Mouse (Mus musculus) hematopoietic stem cell, adult 5-6 weeks (primary cell): Measurements from ENCODE around the gene Rai14. TPM values are rescaled to one million over a fixed set of nuclear protein-coding genes. Genes with fewer than 3 reads are reported as not detected.

ENCODE experiments used
- ATAC-seq, 2 experiments: fragments of 125-278 bp in 1 of 2; replicated peaks in 1 of 2; 2 replicates each; pipeline ENCODE4 v1.8.0; 2016 to 2017; ENCODE audit warnings: inconsistent platforms in 2 of 2, mild to moderate bottlenecking in 2 of 2, moderate number of reproducible peaks in 2 of 2, low read depth in 1 of 2, moderate TSS enrichment in 1 of 2; ENCODE audit not compliant: low FRiP score in 2 of 2, poor library complexity in 2 of 2, severe bottlenecking in 2 of 2, insufficient read depth in 1 of 2, low TSS enrichment in 1 of 2
- total RNA-seq: library from RNA; stranded (forward); fragments of 172-1452, 232-1000 nt; gene quantifications from 2 replicates; pipeline ENCODE4 v1.2.3, GENCODE M21; 2017

Gene Rai14
- total RNA-seq, 1 experiment from 2014 or later: 20.3 TPM

DNA sequence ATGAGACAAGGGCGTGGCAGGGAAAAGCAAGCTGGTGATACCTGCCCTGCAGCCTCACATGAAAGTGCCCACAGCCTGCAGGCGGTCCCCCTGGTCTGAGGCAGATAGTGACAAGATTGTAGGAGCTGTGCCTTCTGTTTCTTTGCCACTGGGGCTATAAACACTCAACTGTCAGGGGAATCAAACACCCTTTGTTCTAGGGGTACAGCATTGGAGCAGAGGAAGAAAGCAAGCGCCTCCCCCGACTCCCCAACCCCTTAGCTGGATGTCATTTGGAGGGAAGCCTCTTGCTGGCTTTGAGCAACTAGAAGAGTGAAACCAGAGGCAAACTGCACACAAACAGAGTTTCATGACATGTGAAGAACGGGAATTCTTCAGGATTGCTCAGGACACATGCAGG is 8.7 kb downstream of the Rai14 start:
- ATAC-seq: no peak

DNA sequence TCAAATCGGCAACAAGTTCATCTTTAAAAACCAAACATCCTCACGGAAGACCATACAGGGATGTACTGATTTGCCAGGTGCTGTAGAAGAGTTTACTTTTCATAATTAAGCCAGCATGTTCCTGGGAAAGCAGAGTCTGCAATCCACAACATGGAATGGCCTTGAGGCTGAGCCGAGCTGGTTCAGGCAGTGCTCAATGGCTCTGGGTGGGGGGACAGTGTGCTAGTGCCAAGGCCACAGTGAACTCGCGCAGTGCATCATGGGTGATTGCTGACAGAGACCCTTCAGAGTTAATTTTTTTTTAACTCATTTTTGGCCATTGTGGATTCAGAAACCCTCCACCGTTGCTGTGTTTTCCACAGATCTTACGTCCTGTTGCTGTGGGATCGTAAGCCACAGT is 10.1 kb downstream of the Rai14 start:
- ATAC-seq: no peak

DNA sequence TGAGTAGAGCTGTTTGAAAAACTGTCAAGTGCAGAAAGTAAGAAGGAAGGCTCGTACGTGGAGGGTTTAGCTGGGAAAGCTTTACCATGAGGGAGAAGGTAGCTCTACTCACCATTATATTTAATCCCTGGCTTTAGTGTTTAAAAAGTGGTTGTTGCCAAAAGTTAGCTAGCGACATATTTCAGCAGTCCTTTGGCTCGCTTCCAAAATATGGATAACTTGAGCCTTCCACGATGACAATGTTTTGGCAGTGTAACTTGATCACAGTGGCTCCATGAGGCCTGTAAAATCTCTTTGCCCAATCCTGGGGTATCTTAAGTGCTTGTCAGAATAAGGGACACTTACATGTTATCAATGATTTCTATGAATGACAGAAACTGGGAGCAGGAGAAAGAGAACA is 12.9 kb downstream of the Rai14 start:
- no peak for ATAC-seq

DNA sequence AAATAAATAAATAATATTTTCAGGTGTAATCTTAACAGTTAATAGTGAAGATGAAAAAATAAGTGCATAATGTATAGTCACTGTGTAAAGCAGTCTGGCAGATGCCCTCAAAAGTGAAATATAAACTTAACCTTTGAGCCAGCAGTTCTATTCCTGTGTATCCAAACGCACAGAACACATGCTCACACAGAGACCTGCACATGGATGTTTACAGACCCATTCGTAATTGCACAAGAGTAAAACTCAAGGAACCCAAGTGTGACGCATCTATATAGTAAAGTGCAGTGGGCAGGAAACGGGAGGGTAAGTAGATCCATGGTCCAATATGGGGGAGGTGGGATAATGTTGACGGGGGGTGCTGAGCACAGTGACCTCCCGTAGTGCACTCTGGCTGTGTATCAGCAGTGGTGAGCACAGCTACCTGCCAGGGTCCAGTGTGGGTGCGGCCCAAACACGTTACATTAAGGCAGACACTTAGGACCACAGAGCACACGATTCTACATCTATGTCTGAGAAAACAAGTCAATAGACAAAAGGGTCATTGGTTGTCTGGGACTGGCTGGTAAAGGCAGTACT is 13.4 kb downstream of the Rai14 start:
- no peak for ATAC-seq

DNA sequence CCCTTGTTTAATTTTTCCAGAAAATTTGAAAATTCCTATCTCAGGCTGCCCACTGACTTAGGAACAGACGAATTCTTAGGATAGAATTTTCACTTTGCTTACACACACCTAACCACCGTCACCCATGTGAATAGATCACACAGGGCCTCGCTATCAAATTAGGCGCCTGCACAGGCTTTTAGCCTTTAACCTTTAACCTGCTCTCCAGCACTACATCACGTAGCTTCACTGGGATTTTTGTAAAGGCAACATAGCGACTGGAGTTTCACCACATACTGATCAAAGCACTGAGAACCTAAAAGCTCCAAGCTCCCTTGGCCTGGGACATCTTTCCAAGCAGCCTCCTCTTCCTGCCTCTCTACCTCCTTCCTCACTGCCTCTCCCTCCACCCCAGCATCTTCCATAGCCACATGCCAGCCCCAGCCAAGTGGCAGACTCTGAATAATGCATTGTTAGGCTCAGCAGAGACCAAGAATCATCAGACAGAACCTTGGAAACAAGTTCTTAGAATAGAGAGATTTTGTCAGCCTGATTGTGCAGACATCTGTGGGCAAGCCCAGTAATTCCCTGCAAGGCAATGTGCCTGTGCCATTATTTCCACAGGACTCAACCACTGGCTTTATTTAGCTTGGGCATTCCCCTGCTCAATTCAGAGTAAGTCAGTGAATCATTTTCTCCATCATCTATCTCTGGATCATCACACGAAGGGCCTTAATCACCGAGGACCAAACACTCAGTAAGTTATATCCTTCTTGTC is 17.8 kb downstream of the Rai14 start:
- ATAC-seq: no peak

DNA sequence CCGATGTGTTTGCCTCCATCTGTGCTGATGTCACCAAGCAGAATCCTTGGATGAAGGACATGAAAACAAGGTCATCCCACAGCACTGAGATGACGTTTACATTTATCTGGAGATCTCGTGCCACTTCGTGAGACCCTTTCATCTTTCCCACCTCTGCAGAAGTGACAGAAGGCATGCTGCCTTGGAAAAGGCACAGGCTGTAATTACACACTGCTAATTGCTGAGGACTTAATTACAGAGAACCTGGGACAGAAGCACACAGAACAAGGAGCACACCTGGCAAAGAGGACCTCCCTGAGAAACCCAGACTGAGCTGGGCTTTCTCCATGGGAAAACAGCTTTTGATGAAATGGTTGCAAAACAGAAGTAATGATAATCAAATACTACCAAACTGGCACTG is 21.8 kb downstream of the Rai14 start:
- no peak for ATAC-seq

DNA sequence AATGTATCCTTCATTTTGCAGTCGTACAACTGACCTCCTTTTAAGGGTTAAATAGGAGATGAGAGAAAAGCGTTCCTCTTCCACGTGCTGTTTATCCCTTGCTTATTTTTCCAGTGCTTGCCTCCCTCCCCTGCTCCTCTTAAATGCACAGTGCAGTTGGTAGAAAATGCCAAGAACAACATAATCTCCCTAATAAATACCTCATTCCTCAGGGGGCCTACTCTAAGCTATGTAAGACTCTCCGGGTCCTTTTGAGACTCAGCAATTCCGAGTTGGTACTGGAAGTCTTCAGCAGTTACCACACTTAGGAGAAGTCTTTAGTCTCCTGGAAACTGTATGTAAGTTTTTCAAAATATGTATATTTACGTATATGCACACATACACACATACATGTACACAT is 22.9 kb downstream of the Rai14 start:
- ATAC-seq: no peak

DNA sequence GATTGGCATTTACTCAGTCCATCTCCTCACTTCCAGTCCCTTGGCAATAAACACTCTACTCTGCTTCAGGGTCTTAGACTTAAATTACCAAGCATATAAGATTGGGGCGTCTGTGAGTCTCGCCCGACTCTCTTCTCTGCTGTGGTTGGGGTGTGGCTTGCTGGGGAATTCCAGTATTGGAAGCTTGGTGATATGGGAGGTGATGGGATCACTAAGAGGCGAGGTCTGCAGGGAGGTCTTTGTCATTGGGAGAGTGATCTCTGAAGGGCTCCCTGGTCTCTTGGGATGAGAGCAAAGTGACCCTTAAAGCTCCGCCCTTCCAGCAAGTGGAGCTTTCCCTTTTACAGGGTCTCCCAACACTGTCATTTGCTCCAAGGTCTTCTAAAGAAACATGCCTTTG is 23.5 kb downstream of the Rai14 start:
- ATAC-seq: no peak

DNA sequence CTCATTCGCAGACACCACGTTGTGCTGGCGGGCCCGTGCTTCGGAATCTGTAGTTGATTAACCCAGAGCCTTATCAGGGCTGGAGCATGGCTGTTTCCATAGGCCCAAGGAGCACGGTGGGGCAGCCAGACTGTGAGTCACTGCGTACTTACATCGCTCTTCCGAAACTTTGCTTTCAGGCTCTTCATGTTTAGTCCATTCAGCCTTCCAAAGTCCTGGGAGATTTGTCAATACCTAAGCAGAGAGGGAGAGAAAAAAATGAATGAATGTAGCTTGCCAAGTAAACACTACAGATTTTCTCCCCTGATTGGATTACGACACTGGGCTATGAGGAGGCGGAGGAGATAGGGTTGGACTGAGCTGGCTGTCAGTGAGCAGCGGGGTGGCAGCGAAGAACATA is 24.2 kb downstream of the Rai14 start:
- ATAC-seq: no peak

DNA sequence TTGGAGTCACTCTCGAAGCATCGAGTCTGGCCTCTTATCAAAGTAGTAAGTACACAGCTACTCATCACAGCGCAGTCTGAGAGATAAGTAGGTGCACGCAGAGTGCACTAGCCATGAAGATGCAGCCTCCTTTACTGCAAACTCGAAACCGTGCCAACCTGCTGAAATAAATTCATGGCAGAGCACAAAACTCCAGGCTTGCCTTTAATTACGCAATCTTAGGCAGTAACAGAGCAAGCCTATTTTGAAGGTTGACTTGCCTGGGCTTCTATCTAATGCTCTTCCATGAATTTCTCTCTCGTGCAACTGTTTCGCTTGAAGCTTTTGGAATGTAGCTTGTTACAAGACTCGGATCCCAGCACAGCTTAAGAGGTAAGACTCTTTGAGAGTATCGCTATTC is 25.1 kb downstream of the Rai14 start:
- ATAC-seq: no peak

DNA sequence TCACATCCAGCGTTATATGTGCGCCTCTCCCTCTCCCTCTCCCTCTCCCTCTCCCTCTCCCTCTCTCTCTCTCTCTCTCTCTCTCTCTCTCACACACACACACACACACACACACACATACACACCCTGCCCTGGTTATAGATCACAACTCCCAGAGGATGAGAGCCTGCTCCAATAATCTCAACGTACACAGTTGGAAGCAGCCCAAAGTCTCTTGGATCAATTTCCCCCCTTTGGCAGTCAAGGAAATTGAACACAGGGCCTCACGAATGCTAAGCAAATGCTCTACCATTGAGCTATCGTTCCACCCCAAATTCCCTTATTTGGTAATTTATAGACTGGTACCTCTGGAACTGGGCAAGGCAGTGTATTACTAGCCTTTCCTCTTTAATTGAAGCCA is 25.7 kb downstream of the Rai14 start:
- no peak for ATAC-seq

DNA sequence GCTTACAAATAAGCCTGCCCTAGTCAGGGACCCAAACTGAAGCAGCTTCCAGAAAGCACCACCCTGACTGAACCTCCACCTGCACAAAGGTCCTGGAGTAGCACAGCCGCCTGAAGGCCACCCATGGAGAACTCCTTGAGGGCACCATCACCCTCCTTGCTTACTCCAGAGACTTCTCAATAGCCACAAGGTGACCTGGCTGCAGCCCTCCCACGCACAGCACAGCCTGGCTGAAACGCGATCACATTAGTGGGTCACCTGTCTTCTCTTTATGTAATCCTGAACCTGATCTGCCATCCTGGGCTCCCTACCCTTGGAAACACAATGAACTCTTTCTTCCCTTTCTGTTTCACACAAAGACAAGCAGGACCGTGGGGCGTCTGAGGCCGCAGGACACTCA is 27.1 kb downstream of the Rai14 start:
- no peak for ATAC-seq

DNA sequence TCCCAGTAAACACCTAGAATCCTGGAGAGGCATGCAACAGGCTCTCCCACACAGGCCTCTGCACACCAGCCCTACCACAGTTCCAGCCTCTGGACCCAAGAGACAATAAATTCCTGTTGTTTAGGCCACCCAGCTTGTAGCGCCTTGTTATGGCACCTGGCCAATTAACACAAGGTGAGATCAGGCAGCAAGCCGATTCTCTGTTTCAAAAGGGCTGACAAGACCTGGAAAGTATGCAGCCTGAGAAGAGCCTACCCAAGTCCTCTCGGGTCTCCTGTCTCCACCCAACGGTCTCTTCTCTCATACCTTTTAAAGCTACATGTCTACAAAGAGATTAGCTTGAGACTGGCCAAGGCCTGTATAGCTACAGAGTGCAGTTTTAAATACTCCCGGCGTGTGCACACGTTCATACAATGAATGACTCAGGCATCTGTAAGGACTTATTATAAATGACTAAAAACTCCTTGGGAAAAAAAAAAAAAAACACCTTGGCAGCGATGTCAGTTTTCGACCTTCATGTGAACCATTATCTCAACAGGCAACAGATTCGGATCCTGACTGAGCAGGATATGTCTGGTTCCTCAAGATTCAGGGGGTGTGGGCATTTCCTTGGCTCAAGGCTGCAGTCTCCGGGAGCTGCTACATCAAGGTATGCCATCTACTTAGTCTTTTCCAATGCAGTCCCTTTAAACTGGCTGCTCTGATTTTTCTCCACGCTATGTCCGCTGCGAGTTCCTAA is 28.6 kb downstream of the Rai14 start:
- ATAC-seq: no peak; a peak in 1 of 4 replicates

DNA sequence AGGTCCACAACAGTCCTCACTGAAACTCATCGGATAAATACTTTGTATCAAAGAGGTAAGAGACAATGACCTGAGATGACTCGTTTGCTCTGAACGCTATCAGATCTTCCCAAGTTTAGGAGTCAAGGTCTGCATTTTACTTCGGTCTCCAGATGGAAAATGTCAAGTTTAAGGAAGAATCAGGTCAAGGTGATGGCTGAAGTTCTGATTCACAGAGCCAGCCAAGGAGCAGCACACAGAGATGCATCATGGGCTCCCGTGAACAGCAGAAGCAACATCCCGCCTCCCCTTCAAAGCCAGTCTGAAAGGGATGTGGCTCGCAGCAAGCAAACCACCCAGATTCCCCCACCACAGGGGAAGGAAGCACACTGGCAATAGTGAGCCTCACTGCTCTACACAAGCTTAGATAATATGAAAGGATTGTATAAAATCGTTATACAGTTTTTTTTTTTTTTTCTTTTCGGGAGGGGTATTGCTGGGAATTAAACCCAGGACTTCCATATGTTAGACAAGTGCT is 30.7 kb downstream of the Rai14 start:
- ATAC-seq: peak; percentile 71 to 85; a peak in 3 of 4 replicates

DNA sequence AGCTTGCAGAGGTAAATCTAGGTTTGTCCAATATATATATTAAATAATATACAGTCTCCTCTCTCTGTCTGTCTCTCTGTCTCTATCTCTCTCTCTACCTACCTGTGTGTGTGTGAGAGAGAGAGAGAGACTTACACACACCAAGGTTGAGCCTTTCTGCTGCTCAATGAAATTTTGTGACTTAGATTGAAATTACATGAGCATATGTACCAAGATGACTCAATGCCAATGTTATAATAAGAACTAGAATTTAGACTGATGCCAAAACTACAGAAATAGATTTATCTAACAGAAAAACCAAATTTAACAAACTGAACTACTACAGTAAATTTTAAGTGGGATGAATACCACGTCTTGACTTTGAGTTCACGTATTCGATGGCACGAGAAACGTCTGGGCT is 33.9 kb downstream of the Rai14 start:
- ATAC-seq: no peak

DNA sequence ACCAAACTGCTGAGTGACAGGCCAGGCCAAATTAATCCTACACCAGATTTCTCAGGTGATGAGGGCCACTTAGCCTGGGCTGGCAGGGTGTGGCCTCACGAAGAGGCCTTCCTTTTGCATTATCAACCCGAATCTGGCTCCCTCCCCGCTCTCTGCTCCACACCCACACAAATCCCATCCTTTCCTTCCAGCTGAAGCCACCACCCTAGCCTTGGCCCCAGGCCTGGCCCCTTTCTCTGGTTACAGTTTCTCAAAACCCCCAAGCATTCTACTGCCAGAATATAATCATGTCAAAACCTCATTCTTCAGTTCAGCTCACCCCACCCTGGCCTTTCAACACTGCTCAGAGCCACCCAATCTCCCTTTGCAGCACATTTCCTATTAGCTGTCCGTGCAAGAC is 34.9 kb downstream of the Rai14 start:
- no peak for ATAC-seq

DNA sequence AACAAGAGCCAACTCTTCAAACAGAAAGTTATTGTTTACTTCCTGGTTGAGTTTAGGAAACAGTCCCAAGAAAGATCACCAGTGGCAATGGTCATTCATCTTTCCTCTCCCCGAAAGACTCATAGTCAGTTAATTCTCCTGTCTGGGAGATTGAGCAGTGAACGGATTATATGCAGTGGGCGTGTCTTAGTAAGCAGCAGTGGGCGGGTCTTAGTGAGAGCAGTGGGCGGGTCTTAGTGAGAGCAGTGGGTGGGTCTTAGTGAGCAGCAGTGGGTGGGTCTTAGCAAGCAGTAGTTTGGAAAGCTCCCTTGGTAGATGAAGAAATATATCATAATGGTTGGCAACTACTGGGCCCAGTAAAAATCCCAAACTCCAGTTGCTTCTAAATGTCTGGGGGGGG is 38.6 kb downstream of the Rai14 start:
- no peak for ATAC-seq

DNA sequence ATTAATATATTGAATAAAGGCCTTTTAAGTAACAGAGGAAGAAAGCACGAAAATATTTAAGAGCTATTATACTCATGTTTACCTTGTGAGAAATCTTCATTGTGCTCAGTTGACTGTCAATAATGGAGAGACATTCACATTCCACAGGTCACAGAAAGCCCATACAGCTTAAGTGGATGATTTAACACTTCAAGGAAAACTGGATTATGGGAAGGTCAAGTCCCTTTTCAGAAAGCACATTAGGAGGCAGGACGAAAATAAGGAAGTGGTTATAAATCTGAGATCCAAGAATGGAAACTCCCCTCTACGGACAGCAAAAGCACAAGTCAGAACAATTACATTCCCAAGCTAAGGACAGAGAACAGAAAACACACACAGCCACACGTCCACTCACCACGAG is 41.5 kb downstream of the Rai14 start:
- ATAC-seq: no peak
